Mouse (Mus musculus) neural tube, embryonic 11.5 days (tissue): Measurements from ENCODE around the gene Gm156. TPM values are rescaled to one million over a fixed set of nuclear protein-coding genes. Genes with fewer than 3 reads are reported as not detected.
"Not testable (repeated sequence)": the region's sequence is repeated elsewhere in the genome, so short reads cannot be mapped to it uniquely, and the experiment has no call there.

Experiments
- ATAC-seq: fragments of 200-750 bp; cut with Nextera tagmentation; 2 replicates; pipeline ENCODE4 v1.8.0; 2017; ENCODE audit warnings: moderate number of reproducible peaks, mild to moderate bottlenecking, moderate TSS enrichment, moderate library complexity; ENCODE audit not compliant: insufficient read depth, low FRiP score, low TSS enrichment
- DNase-seq: peaks from one replicate; pipeline ENCODE4 v3.0.0-alpha.2; 2015; ENCODE audit warnings: low spot score
- H3K27ac ChIP-seq: fragments of 300-500 bp; sonication (generic); 2 replicates; pipeline ENCODE4 v1.5.1; 2014; ENCODE audit warnings: low read depth, mild to moderate bottlenecking, low read length
- H3K27me3 ChIP-seq: fragments of 300-500 bp; sonication (generic); 2 replicates; pipeline ENCODE4 v1.6.1; 2014; ENCODE audit warnings: mild to moderate bottlenecking, low read length, mixed read lengths; ENCODE audit not compliant: control insufficient read depth, insufficient read depth
- H3K36me3 ChIP-seq: fragments of 300-500 bp; sonication (generic); 2 replicates; pipeline ENCODE4 v1.6.1; 2014; ENCODE audit warnings: mild to moderate bottlenecking, low read length, moderate library complexity, mixed read lengths; ENCODE audit not compliant: control insufficient read depth, insufficient read depth
- H3K4me1 ChIP-seq: fragments of 300-500 bp; sonication (generic); 2 replicates; pipeline ENCODE4 v1.6.1; 2014; ENCODE audit warnings: low read length, mixed read lengths; ENCODE audit not compliant: control insufficient read depth, insufficient read depth
- H3K4me2 ChIP-seq: fragments of 300-500 bp; sonication (generic); 2 replicates; pipeline ENCODE4 v1.6.1; 2014; ENCODE audit warnings: low read depth, mild to moderate bottlenecking, moderate library complexity
- H3K4me3 ChIP-seq: fragments of 300-500 bp; sonication (generic); 2 replicates; pipeline ENCODE4 v1.5.1; 2014; ENCODE audit warnings: low read depth, low read length
- H3K9ac ChIP-seq: fragments of 300-500 bp; sonication (generic); 2 replicates; pipeline ENCODE4 v1.6.1; 2014; ENCODE audit warnings: mild to moderate bottlenecking, low read length
- H3K9me3 ChIP-seq: fragments of 300-500 bp; sonication (generic); 2 replicates; pipeline ENCODE4 v1.6.1; 2016; ENCODE audit warnings: low read length; ENCODE audit not compliant: control insufficient read depth
- WGBS: fragments of 180-500 bp; shearing (Covaris S2); extraction: QIAGEN DNeasy Blood & Tissue Kit; methylation state at CpG from one replicate; pipeline ENCODE4 v1.1.7; 2014; 5-methylcytosine and 5-hydroxymethylcytosine counted together
- polyA plus RNA-seq: library from polyadenylated mRNA; unstranded; fragments of >200 nt; fragmentation: Nextera tagmentation; extraction: Ambion mirVana; gene quantifications from 2 replicates; pipeline ENCODE4 v1.2.1, GENCODE M21; 2014

Gm156 gene
- polyA plus RNA-seq, result not detected in 2 replicates

DNA sequence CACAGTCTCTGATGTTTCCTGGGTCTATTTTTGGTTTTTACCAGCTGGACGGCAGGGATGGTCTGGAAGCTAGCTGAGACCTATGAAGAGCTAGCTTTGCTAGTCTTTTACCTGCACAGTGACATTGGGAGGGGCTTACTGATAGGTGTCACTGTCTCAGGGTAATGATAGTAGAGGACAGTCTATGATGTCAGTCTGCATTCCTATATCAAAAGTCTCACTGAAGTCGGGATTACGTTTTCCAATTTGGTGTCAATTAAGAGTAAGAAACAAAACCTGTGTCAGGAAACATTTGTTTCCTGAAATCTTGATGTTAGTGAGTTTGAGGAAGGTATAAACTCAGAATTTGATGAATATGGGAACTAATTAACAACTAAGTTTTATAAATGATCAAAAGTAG, at the start of gene Gm156:
Gene Gm156 (minus strand): TSS at position 101 of the 400 bp plus-strand sequence.
- not testable (repeated sequence) for H3K9ac ChIP-seq, H3K4me2 ChIP-seq, H3K9me3 ChIP-seq, H3K36me3 ChIP-seq, H3K4me3 ChIP-seq, H3K27ac ChIP-seq, H3K4me1 ChIP-seq, ATAC-seq, DNase-seq, H3K27me3 ChIP-seq
- WGBS, result 91% methylated on average over 3 of the region's 3 CpGs

DNA sequence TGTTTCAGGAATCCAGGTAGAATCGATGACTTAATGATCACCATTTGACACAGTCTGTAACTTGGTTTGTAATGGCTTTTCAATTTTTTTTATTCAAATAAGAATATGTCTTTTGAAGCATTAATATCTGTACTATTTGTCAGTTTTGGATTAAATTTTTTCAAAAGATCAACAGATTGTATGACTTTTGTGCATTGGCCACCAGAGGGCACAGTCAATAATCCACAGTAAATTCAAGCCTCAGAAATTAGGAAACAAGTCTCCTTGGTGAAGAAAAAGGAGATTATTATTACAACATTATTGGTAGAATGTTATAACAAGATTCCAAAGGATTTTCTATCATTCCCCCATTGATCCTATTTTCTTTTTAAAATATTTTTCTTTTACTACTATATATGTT, 41.5 kb upstream of the Gm156 start:
- DNase-seq (no peak), ATAC-seq (no peak)
- WGBS, result 83% methylated on average over 1 of the region's 1 CpGs
- Histone ChIP-seq H3K27me3 (no peaks in the 10 kb centered on the region), H3K4me2 (no peak overlapping the region), H3K27ac (no peak overlapping the region), H3K4me3 (no peak overlapping the region), H3K36me3 (no peaks in the 10 kb centered on the region), H3K9ac (no peak overlapping the region), H3K4me1 (no peaks in the 10 kb centered on the region), H3K9me3 (no peaks in the 10 kb centered on the region)

GRCm38 (mm10) chr6:129824004-129824403, 39.9 kb upstream of the Gm156 start:
- ATAC-seq (no peak), DNase-seq (no peak)
- Histone ChIP-seq H3K9me3 (no peaks in the 10 kb centered on the region), H3K4me2 (no peak overlapping the region), H3K4me3 (no peak overlapping the region), H3K4me1 (no peaks in the 10 kb centered on the region), H3K9ac (no peak overlapping the region), H3K36me3 (no peaks in the 10 kb centered on the region), H3K27ac (no peak overlapping the region), H3K27me3 (no peaks in the 10 kb centered on the region)
- 90% methylated on average over 1 of the region's 1 CpGs for WGBS

DNA sequence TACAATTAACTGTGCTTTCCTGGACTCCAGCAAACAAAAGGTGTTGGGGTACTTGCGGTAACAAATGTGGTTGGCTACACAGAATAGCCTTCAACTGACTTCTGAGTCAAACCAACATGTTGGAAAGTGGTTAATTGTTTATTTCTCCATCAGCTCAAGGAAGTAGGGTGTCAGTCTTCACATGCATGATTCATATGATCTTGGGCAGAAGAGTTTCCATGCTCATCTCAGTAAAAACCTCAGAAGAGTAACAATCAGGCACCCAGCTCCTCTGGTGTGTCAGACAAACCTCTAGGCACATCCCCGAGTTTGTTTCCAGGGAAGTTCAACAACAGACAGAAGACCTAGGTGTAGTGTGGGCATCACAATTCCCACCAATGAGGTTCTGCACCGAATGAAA, 33.7 kb upstream of the Gm156 start:
- Histone ChIP-seq H3K4me2 (no peak overlapping the region), H3K27me3 (no peaks in the 10 kb centered on the region), H3K4me3 (no peak overlapping the region), H3K9me3 (no peaks in the 10 kb centered on the region; the same call in 1 of the 2 replicates), H3K27ac (no peak overlapping the region), H3K9ac (no peak overlapping the region), H3K4me1 (no peaks in the 10 kb centered on the region), H3K36me3 (no peaks in the 10 kb centered on the region)
- 67% methylated on average over 3 of the region's 3 CpGs for WGBS
- ATAC-seq (no peak), DNase-seq (no peak)

- no peak for DNase-seq
Measured at GRCm38 (mm10) chr6:129747654-129748032, 36.4 kb downstream of the Gm156 start.

DNA sequence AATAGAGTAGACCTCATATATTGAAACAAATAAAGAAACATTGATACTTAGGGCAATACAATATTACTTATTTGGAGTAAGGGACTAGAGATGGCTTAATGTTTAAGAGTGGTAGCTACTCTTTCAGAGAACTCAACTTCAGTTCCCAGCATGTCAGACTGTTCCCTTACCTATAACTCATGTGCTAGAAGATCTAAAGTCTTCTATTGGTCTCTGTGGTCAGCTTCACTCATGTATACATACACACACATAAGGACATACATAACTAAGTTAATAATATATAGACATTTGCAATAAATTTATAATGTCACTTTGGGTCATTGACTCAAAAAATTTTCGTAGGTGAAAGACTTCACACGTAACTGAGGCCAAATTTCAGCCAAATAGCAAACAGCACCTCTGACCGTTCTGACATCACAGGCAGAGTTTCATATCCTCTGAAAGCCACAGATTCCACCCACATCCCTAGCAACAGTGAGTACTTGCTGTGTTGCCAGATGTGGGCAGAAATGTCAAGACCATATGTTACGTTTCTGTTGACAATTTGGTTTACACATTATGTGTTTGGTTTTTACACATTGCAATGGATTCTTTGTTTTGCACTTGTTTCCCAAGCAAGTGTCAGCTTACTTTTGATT, 36.9 kb downstream of the Gm156 start:
- no peak overlapping the region for H3K4me2 ChIP-seq
- no peak for DNase-seq
- no peaks in the 10 kb centered on the region for H3K4me1 ChIP-seq
- H3K27me3 ChIP-seq, result no peaks in the 10 kb centered on the region
- no peaks in the 10 kb centered on the region for H3K36me3 ChIP-seq
- 80% methylated on average over 4 of the region's 4 CpGs for WGBS
- no peak overlapping the region for H3K9ac ChIP-seq
- ATAC-seq, result no peak
- no peak overlapping the region for H3K27ac ChIP-seq
- H3K4me3 ChIP-seq, result no peak overlapping the region
- no peaks in the 10 kb centered on the region for H3K9me3 ChIP-seq

More at GRCm38 (mm10) chr6:129747654-129748032, 36.4 kb downstream of the Gm156 start:
- Histone ChIP-seq H3K4me1 (no peaks in the 10 kb centered on the region), H3K4me2 (no peak overlapping the region), H3K9me3 (no peaks in the 10 kb centered on the region), H3K9ac (no peak overlapping the region), H3K27ac (no peak overlapping the region), H3K36me3 (no peaks in the 10 kb centered on the region), H3K27me3 (no peaks in the 10 kb centered on the region), H3K4me3 (no peak overlapping the region)
- 73% methylated on average over 3 of the region's 3 CpGs for WGBS
- ATAC-seq, result no peak

GRCm38 (mm10) chr6:129746151-129746550, 37.9 kb downstream of the Gm156 start:
- no peak overlapping the region for H3K4me3 ChIP-seq
- no peaks in the 10 kb centered on the region for H3K27me3 ChIP-seq
- H3K27ac ChIP-seq, result no peak overlapping the region
- no peaks in the 10 kb centered on the region for H3K4me1 ChIP-seq
- DNase-seq (no peak), ATAC-seq (no peak)
- no peak overlapping the region for H3K4me2 ChIP-seq
- 69% methylated on average over 3 of the region's 3 CpGs for WGBS
- no peaks in the 10 kb centered on the region for H3K36me3 ChIP-seq
- H3K9me3 ChIP-seq, result no peaks in the 10 kb centered on the region
- no peak overlapping the region for H3K9ac ChIP-seq

- Histone ChIP-seq H3K27me3 (no peaks in the 10 kb centered on the region), H3K4me3 (no peak within 1 kb of the TSS), H3K36me3 (no peaks in the 10 kb centered on the region), H3K4me2 (no peak within 1 kb of the TSS), H3K9me3 (no peaks in the 10 kb centered on the region), H3K27ac (no peak within 1 kb of the TSS), H3K4me1 (no peaks in the 10 kb centered on the region), H3K9ac (no peak within 1 kb of the TSS)
- no peak for DNase-seq
- ATAC-seq, result no peak
- 82% methylated on average over 2 of the region's 2 CpGs for WGBS
Measured at GRCm38 (mm10) chr6:129740069-129740721, 43.9 kb downstream of the Gm156 start, which contains the start of gene Klri2. TSS of gene Klri2 (minus strand) at chr6:129740484.

- Histone ChIP-seq H3K36me3 (no peaks in the 10 kb centered on the region), H3K27ac (no peak overlapping the region), H3K9ac (no peak overlapping the region), H3K4me2 (no peak overlapping the region), H3K27me3 (no peaks in the 10 kb centered on the region), H3K4me1 (no peaks in the 10 kb centered on the region), H3K9me3 (no peaks in the 10 kb centered on the region), H3K4me3 (no peak overlapping the region)
- ATAC-seq, result no peak
- DNase-seq, result no peak
Measured at GRCm38 (mm10) chr6:129736414-129736813, 47.7 kb downstream of the Gm156 start.
